Mouse (Mus musculus) liver, adult 2 months (tissue): ENCODE measurements around the gene Olfr1062.

ENCODE experiments used
- CTCF ChIP-seq: fragments of 200-500 bp; IDR thresholded peaks from 2 replicates; pipeline ENCODE4 v1.5.1; 2011; ENCODE audit warnings: low read depth, low read length, control low read depth
- POLR2A ChIP-seq: fragments of 200-500 bp; IDR thresholded peaks from 2 replicates; pipeline ENCODE4 v1.6.1; 2011; ENCODE audit warnings: low read length, control low read depth; ENCODE audit not compliant: insufficient read depth; ENCODE audit errors: extremely low read depth

DNA sequence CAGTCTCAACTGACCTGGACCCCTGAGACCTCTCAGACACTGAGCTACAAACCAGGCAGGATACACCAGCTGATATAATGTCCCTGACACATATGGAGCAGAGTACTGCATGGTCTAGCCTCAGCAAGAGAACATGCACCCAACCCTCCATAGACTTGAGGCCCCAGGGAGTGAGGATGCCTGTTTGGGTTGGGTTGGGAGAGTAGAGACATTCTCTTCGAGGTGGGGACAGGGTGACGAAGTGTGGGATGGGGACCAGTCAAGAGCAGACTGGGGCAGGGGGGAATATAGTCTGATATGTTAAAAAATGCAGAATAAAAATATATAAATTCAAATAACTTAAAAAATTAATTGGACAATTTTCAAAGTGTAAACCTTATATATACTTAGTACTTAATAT, 31.4 kb downstream of the Olfr1062 start:
- TF ChIP-seq POLR2A (no peak), CTCF (no peak)
